Mouse (Mus musculus) c-Kit-negative CD71-positive TER-119-positive erythroid progenitor cells, embryonic 14.5 days (primary cell): ENCODE data around the gene Exosc2.
"Not testable (repeated sequence)": the region's sequence is repeated elsewhere in the genome, so short reads cannot be mapped to it uniquely, and the experiment has no call there.

ENCODE experiments used
- DNase-seq: peaks from one replicate; pipeline ENCODE4 v3.0.0-alpha.2; 2013; ENCODE audit warnings: low read depth, low spot score

Gene Exosc2

GRCm38 (mm10) chr2:31667332-31667731 is 3.2 kb upstream of the Exosc2 start:
- no peak for DNase-seq

- DNase-seq: no peak
Measured at GRCm38 (mm10) chr2:31678641-31679040, 8.1 kb downstream of the Exosc2 start.

GRCm38 (mm10) chr2:31681051-31681707 is 10.7 kb downstream of the Exosc2 start:
- DNase-seq: not testable (repeated sequence)

GRCm38 (mm10) chr2:31681731-31682235 is 11.3 kb downstream of the Exosc2 start:
- no peak for DNase-seq

GRCm38 (mm10) chr2:31683666-31684065 is 13.2 kb downstream of the Exosc2 start:
- peak; percentile 37 for DNase-seq

GRCm38 (mm10) chr2:31688074-31688925 is 17.8 kb downstream of the Exosc2 start, which contains the start of gene Abl1:
Gene Abl1, plus strand, starts transcription at chr2:31688376.
- DNase-seq: peak; percentile 93

- DNase-seq: peak; percentile 38
Measured at GRCm38 (mm10) chr2:31689045-31689444, 18.5 kb downstream of the Exosc2 start.

GRCm38 (mm10) chr2:31690063-31690462 is 19.5 kb downstream of the Exosc2 start:
- DNase-seq: no peak

GRCm38 (mm10) chr2:31698209-31698608 is 27.7 kb downstream of the Exosc2 start:
- DNase-seq: no peak

GRCm38 (mm10) chr2:31700545-31701446 is 30.3 kb downstream of the Exosc2 start:
- DNase-seq: no peak

- no peak for DNase-seq
Measured at GRCm38 (mm10) chr2:31703226-31703625, 32.7 kb downstream of the Exosc2 start.

- DNase-seq: no peak
Measured at GRCm38 (mm10) chr2:31705914-31706313, 35.4 kb downstream of the Exosc2 start.

GRCm38 (mm10) chr2:31706531-31706930 is 36.0 kb downstream of the Exosc2 start:
- DNase-seq: no peak

GRCm38 (mm10) chr2:31712716-31713115 is 42.2 kb downstream of the Exosc2 start:
- DNase-seq: no peak

- DNase-seq: no peak
Measured at GRCm38 (mm10) chr2:31713813-31714212, 43.3 kb downstream of the Exosc2 start.

- DNase-seq: no peak
Measured at GRCm38 (mm10) chr2:31714780-31715179, 44.3 kb downstream of the Exosc2 start.

GRCm38 (mm10) chr2:31715985-31716384 is 45.5 kb downstream of the Exosc2 start:
- no peak for DNase-seq

- DNase-seq: no peak
Measured at GRCm38 (mm10) chr2:31719202-31719880, 48.8 kb downstream of the Exosc2 start.

GRCm38 (mm10) chr2:31719944-31720343 is 49.4 kb downstream of the Exosc2 start:
- no peak for DNase-seq

GRCm38 (mm10) chr2:31720783-31721182 is 50.3 kb downstream of the Exosc2 start:
- no peak for DNase-seq
